Mouse (Mus musculus) inflammation-experienced regulatory T-cells, adult 6 months (primary cell): ENCODE measurements around the gene Cyp2d11. TPM values are rescaled to one million over a fixed set of nuclear protein-coding genes. Genes with fewer than 3 reads are reported as not detected.
A peak's percentile ranks its signal among the peaks of the same experiment; 100 is the strongest.
"Not testable (repeated sequence)": the region's sequence is repeated elsewhere in the genome, so short reads cannot be mapped to it uniquely, and the experiment has no call there.

ENCODE experiments used
- ATAC-seq: one replicate; pipeline ENCODE4 v1.8.0; 2017
- polyA plus RNA-seq, 3 experiments: library from polyadenylated mRNA; unstranded; fragments of 100-300 nt; shearing (Covaris generic); gene quantifications; one replicate each; pipeline ENCODE4 v1.2.1; 2017

Gene Cyp2d11
- polyA plus RNA-seq, 3 experiments from 2014 or later, result not detected

GRCm38 (mm10) chr15:82379871-82380713 lies 13.7 kb downstream of the Cyp2d11 start, which contains the start of gene Cyp2d22:
Gene Cyp2d22, minus strand, starts transcription at chr15:82380260.
- ATAC-seq, result peak; percentile 43

DNA sequence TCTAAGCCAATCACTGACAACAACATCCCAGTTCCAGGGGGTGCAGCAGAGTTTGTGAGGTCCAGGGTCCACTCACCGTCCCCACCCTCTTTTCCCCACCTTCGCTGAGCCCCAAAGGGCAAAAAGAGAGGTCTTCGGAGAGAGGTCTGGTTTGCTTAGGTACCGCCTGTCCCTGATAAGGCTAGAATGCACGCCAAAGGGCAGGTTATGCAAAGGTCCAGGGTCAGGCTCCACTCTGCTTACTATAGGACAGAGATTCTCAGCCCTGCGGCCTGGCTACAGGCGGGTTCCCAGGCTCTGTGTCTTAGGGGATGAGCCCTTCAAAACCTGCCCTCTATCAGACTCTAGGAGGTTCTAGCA lies 14.3 kb downstream of the Cyp2d11 start:
- ATAC-seq, result no peak

GRCm38 (mm10) chr15:82378261-82379180 lies 15.3 kb downstream of the Cyp2d11 start:
- no peak for ATAC-seq

- ATAC-seq, result no peak
These were observed 16.1 kb downstream of the Cyp2d11 start for GRCm38 (mm10) chr15:82377701-82378100.

DNA sequence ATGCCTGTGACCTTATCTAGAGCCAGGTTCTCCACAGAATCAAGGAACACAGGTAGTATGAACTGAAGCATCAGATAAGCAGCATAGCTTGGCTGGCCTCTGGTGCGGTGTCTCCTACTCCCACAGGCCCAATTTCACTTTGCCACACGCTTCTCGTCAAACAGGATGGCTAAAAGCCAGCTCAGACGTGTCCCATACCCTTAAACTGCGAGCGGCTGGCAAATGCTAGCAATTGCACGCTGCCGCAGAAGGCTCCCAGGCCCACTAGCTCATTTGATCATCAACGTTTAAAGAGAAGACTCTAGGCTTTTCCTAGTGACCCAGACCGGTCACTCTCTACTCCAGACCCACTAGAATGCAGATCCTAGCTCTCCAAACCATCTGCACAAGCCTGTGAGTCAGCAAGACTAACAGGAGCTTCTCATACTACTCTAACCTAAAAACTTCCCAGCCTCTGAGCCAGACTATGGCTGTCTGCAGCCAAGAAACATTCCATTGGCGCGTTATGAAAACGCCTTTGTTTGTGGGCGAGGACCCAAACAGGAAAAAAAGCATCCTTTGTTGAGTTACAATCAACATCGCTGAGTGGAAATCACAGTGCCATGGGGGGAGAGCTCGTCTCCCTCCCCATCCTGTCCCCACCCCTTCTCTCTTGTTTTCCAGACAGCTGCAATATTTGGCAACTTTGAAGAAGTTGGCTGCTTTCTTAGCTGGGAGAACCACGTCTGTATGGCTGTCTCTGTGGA lies 17.3 kb downstream of the Cyp2d11 start:
- no peak for ATAC-seq

- no peak for ATAC-seq
These were observed 18.0 kb downstream of the Cyp2d11 start for GRCm38 (mm10) chr15:82375855-82376254.

DNA sequence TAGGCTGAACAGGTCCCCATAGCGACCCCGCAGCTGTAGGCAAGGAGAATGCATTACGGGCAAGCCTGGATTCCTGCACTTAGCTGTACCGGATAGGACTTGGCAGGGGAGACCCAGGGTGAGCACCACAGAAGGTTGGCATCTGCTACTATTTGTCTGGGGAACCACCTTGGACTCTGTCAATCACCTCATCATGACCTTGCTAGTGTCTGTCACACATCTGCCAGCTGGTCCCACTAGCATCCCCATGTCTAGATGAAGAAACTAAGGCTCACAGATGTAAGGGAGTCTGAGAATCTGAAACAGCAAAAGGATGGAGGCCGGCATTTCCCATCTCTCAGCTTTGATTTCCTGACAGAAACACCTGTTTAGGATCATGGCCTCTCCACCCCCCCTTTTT lies 19.4 kb downstream of the Cyp2d11 start:
- no peak for ATAC-seq

DNA sequence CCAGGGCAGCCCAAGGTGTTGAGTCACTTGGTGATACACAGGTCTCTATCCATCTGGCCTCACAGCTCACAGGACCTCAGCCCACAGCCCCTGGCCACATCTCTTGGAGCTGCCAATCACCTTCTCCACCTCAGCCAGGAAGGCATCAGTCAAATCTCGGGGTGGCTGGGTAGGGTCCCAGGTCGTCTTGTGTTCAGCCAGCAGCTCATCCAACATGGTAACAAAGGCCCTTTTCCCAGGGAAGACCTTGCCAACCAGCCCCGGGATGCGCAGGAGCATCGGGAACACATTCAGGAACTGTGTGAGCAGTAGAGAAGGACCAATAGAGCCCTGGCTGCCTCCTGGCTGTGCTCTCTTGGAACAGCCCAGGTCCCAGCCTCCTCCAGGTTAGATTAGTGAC lies 20.8 kb downstream of the Cyp2d11 start:
- ATAC-seq, result no peak

DNA sequence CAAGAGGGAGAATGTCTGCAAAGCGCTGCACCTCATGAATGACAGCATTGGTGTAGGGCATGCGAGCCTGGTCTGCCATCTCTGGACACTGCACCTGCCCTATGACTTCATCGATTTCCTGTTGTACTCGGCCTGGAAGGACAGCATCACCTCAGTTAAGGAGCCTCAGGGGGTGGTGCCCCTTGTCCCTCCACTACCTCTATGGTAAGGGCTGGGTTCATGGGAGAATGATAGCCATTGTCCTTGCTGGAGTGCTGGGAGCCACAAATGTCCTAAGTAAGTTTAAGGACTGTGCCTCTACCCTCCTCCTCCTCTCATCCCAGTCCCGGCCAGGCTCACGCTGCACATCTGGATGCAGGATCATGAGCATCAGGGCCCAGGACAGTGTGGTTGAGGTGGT lies 21.4 kb downstream of the Cyp2d11 start:
- ATAC-seq, result no peak

DNA sequence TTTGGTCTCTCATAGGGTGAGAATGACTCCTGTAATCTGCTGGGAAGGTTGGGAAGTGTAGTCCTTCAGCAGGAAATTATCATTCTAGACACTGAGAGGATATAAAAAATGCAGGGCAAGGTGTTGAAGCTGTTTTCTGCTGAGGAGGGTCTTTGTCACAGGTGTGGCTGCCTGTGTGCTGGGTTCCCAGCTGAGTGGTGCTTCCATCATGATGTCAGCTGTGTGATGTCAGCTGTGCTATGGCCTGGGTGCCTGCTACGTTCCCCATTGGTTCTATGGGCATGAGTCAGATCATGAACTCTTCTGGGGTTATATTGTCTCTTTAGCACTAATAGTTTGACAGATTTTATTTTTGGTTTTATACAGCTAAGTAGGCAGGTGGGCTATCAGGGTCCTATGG lies 25.0 kb downstream of the Cyp2d11 start:
- no peak for ATAC-seq

- ATAC-seq, result no peak
These were observed 25.7 kb downstream of the Cyp2d11 start for GRCm38 (mm10) chr15:82368146-82368545.

DNA sequence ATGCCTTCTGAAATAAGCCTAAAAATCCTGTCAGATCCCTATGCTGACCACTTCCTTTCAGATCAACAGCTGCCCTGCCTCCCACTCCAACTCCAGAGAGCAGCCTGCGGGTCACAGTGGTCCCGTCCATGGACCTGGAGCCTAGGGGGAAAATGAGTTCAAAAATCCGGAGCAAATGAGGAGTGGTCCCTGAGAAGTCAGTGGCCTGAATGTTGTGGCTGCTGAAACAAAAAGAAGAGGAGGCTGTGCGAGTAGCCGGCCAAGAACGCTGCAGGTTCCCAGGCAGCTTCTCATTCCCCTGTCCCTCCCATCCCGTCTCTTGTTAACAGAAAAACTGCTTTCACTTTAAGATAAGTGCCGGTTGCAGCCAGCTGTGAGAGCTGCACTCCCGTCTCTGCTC lies 29.3 kb downstream of the Cyp2d11 start:
- ATAC-seq, result not testable (repeated sequence)

GRCm38 (mm10) chr15:82363801-82364200 lies 30.0 kb downstream of the Cyp2d11 start:
- not testable (repeated sequence) for ATAC-seq

DNA sequence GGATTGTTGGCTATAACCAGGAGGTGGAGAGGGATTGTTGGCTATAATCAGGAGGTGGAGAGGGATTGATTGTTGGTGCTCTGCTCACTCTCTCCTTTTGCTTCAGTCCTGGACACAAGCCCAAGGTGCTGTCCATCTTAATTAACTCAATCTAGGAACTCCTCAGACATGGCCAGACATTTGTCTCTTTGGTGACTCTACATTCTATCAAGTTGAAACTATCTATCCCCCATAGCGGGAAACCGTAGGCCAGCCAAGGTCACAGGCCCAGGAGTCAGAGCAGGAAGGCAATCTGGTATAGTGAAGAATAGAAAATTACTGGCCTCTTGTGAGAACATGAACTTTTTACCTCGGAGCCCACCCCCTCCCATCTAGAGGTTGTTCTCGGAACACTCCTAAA lies 31.6 kb downstream of the Cyp2d11 start:
- ATAC-seq, result no peak

DNA sequence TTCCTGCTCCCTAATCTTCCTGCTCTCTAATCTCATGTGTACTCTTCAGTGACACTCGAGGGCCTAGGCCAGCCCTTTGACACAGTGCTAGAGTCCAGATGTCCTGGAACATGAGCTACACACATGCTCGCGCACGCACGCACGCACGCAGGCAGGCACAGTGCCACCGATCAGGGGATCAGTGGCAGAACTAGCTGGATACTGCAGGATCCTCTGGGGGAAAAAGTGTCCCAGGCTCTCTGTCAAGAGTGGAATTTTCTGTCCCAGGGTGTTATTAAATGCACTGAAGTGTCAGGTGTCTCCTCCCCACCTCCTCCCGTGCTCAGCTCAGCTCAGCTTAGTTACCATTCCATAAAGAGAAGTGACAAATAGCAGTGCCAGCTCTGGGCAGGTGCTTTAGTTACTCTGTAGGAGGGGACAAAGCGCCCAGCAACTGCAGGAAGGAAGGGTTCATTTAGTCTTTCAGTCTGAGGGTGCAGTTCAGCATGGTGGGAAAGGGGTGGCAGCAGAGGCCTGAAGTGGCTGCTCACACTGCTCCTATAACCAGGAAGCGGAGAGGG lies 32.3 kb downstream of the Cyp2d11 start:
- ATAC-seq, result no peak

- ATAC-seq, result no peak
These were observed 35.2 kb downstream of the Cyp2d11 start for GRCm38 (mm10) chr15:82358431-82359260.

GRCm38 (mm10) chr15:82354126-82354945 lies 39.5 kb downstream of the Cyp2d11 start, which contains the start of gene Ndufa6:
Gene Ndufa6, minus strand, starts transcription at chr15:82354322.
- peak; percentile 98 for ATAC-seq

GRCm38 (mm10) chr15:82353745-82354113 lies 40.1 kb downstream of the Cyp2d11 start:
- ATAC-seq, result no peak

DNA sequence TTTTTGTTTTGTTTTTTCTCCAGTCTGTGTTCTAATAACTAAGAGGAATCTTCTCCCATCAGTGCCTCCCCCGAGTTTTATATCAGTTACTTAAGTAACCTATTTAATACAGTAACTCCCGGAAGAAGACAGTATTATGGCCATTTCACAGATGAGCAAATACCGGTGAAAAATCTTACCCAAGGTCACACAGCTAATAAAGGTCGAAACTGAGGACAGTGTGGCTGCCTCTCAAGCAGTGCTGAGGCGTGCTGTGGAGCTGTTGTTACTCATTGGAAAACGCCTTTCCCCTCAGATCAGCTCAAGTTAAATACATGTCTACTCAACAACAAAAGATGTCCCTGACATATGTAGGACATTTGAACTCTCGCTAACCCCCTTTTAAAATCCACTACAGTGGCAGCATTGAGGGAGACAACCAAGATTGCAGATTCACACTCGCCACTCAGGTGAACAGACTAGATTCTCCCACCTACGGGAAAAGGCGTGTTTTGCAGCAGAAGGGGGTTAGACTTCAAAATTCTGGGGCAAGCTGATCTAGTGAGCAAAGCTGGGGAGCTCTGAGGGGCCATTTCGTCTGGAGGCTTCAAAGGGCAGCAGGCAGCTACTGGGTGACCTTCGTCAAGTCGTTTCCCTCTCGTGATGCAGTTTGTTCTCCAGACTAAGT lies 40.6 kb downstream of the Cyp2d11 start:
- no peak for ATAC-seq

- no peak for ATAC-seq
These were observed 42.3 kb downstream of the Cyp2d11 start for GRCm38 (mm10) chr15:82351480-82351879.
